Mouse (Mus musculus) thymus, postnatal 0 days (tissue): ENCODE results near the gene Glrx5. TPM values are rescaled to one million over a fixed set of nuclear protein-coding genes. Genes with fewer than 3 reads are reported as not detected.

Experiments used
- DNase-seq: peaks from one replicate; pipeline ENCODE4 v3.0.0-alpha.2; 2015; ENCODE audit warnings: low spot score
- polyA plus RNA-seq: library from polyadenylated mRNA; unstranded; fragments of >200 nt; fragmentation: Nextera tagmentation; extraction: Ambion mirVana; gene quantifications from 2 replicates; pipeline ENCODE4 v1.2.1, GENCODE M21; 2015

Gene Glrx5
- polyA plus RNA-seq = 153 and 160 TPM in 2 replicates

DNA sequence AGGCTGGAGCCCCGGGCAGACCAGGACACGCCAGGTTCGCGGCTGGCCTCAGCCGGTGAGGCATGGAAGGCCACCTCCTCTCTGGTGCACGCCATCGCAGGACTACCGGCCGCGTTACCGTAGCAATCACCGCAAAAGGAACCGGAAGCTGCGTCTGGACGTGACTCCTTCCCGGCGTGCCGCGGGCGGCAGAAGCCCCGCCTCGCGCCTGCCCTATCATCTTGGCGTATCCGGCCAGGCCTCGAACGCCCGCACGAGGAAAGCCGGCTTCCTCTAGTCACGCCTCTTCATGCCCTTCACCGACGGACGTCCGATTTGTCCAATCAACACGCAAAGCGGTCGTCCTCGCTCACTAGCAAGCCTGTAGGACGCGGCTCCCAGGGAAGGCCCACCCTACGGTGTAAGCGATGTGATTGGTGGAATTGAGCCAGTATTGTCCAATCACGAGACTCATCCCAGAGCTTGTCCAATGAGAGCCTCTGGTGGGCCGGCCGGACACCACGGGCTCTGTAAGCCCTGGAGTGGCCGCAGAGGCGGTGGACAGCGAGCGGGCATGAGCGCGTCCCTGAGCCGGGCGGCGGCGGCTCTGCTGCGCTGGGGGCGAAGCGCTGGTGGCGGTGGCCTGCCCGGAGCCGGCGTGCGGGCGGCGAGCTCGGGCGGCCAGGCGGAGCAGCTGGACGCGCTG lies at the start of gene Glrx5:
Gene Glrx5 (plus strand): TSS at position 542 of the 685 bp plus-strand sequence.
- DNase-seq = peak; percentile 100

DNA sequence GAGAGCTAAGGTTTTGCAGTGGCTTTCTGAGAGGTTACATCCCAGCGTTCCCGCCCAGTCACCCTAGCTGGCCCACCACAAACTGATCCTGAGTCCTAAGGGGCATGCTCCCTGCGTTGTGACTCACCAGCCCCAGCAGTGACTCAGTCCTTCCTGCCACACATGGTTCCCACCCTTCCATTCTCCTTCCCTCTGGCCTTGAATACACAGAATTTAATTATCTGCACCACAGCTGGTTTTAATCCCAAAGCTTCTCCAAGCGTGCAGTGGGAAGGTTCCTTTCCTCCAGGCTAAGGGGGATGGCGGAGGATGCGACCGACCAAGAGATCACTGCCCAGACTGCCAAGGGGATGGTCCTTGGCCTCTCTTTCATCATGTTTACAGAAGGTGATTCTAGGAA lies 49.0 kb upstream of the Glrx5 start:
- no peak for DNase-seq

DNA sequence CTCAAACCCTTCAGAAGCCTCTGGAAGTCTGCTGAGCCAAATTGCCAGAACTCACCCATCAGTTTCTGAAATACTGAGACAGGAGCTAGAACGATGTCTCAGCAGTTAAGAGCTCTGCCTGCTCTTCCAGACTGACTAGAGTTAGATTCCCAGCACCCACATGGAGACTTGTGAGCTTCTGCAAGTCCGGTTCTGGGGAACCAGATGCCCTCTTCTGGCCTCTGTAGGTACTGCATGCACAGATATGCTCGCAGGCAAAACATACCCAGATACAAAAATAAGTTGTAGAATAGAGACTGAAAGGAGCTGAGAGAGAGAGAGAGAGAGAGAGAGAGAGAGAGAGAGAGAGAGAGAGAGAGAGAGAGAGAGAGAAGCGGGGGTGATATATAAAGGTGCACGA lies 47.4 kb upstream of the Glrx5 start:
- no peak for DNase-seq

DNA sequence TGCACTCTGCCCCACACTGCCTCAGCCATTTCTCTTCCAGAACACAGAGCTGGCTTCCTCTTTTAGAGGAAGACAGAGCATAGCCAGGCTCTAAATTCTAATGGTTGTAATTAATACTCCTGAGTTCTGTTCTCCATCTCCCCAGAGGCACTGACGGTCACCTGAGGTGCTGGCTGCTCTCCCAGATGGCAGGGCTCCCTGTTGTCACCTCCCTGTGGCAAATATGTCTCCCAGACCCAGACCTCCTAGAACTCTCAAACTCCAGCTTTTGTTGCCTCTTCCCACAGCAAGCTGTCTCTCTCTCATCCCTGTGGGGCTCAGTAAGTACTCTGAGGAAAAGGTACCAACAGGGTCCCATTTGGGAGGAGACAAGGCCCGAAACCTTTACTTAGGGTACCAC lies 46.5 kb upstream of the Glrx5 start:
- DNase-seq = no peak

DNA sequence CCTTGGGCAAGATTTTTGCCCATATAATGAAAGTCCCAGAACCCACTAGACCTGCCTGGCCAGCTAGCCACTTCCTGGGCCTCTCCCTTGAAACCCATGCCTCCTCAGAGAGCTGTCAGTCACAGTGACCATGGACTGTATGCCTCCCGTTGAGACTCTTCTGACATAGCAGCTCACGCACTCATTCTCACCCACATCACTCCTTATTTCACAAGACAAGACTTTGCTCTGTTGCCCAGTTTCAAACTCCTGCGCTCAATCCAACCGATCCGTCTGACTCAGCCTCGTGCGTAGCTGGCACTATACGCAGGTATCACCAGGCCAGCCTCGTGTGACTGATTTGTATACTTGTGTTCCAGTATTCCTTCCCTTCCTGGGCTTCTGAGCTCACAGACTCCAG lies 45.7 kb upstream of the Glrx5 start:
- no peak for DNase-seq

DNA sequence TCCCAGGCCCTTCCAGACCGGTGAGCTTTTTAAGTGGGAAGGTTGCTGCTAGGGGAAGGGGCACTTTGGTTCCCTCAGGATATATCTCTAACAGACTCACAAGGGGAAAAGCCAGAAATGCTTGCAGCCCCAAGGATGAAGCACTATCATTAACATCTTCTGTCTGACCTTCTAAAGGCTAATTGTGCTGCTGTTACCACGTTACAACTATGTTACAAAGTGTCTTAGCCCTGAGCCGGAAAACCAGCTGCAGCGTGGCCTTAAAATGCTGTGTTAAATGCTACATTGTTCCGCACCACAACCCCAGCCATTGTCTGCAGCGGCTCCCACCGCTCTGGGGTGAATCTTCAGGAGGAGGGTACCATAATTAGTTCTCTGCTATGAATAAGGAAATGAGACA lies 44.6 kb upstream of the Glrx5 start:
- no peak for DNase-seq

DNA sequence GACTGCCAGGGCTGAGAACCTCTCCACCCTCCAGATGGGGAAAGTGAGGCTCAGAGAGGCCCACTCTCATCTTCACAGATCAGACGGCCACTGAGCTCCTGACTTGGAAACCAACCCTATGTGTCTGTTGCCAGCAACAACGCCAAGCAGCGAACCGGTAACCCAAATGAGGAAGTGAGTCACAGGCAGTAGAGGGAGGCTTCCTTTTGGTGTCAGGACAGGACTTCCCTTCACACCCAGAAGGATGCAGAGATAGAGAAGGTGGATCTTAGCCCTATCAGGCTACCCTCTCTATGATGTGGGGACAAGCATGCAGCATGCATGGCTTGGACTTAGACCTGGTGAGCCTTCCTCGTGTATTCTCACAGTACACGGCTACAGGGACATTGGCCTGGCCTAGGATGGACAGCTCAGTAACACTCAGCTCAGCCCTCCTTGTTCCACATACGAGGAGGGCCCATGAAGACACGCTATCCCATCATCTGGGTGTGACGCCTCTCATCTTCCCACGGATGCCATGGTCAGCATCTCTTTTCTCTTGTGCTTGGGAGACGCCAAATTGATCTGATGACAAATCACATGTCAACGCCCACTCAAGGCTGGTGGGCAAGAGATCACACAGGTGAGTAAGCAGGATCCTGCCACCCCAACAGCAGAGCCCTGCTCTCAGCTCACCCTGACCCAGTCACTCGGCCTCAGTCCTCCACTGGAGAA lies 41.6 kb upstream of the Glrx5 start:
- no peak for DNase-seq

DNA sequence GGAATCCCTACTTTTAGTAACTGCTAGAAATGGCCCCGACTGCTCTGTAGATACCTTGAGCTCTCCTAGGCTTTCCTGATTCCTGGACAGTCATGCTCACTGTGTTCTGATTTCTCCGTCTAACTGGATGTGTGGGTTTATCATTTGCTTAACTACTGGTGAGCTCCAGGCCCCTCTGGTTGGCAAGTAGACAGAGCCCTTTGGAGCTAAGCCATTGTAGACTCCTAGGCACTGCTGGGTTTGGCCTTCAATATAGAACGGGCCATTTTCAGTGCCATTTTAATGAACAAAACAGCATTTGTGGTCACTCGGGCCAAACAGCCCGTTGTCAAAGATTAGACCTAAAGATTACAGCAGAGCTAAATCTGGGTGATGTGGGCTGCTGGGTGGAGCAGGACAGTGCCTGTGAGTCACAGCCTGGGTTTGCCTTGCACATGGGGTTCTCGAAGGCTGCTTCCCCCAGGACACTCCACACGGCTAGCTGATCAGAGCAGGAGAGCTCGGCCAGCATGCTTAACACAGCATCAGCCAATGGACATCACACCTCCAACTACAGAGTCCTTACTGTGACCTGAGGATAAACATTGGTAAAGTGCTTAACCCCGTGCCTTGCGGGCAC lies 40.3 kb upstream of the Glrx5 start:
- no peak for DNase-seq

DNA sequence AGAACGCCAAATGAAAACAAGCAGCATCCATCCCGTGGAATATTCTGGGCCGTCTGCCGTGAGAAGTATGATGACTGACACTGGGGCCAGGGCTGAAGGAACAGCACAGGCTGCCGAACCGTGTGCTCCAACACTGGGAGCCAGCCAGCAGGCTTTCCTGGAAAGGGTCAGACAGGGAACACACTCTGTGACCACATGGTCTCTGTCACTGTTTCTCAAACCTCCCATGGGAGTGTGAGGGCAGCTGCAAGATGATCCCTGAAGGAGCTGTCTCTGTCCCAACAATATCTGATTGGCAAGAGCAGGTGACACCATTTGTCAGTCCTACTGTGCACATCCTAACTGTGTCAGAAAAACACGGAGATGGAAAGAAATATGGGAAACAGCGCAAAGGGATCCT lies 39.6 kb upstream of the Glrx5 start:
- no peak for DNase-seq

DNA sequence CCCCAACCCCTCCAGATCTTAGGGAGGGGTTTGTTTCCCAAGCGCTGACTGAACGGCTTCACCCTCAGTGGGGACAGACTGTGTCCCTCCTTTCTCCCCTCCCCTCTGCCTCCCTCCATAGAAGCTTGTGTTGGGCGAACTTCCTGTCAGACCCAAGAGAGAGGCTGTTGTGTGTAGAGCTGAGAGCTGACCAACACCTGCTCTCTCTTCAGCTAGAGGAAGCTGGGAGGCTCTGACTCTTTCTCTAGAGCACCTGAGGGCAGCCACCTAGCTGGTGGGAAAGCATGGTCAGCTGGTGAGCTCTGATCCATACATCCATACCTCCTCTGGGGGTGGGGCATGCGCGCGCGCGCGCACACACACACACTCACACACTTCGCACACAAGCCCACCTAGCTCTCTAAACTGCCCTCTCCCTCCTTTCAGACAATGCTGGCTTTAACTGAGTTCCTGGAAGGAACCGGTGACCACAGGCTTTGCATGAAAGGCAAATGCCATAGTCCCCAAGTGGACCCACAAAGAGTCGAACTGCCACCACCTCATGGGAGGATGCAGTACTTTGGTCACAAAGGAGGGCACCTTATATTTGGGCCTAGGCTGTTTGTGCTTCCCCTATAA lies 37.1 kb upstream of the Glrx5 start:
- DNase-seq = no peak

DNA sequence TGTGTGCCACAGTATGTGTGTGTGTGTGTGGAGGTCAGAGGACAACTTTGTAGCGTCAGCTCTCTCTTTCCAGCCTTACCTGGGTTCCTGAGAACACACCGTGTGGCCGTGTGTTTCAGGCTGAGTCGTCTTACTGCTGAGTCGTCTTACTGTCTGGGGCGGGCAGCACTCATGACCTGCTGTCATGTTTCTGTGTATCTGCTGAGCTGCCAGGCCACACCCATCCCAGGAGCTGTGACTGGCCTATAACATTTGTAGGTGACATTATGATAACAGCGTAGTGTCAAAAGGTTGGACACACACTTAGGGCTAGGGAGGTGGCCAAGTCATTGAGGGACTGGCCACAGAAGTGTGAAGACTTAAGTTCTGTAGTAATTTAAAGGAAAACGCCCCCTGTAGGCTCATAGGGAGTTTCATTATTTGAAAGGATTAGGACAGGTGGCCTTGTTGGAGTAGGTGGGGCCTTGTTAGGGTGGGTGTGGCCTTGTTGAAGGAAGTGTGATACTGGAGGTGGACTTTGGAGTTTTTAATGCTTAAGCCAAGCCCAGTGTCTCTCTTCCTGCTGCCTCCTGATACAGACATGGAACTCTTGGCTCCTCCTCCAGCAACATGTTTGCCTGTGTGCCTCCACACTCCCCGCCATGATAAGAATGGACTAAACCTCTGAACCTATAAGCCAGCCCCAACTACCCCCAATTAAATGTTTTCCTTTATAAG lies 36.3 kb upstream of the Glrx5 start:
- no peak for DNase-seq

DNA sequence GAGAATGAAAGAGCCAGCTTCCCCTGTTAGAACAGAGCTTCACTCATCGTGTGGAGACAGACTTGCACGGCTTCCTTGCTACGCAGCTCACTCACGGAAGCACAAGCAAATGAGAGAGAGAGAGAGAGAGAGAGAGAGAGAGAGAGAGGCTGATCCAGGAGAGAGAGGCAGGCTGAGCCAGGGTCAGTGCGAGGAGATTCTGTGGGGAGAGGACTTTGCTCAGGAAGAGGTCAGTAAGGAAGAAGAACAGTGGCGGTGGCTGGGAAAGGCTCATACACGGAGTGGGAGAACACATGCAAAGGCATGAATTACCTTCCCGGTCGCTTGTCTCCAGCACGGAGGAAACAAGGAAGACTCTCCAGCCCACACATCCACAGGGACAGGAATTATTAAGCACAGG lies 35.3 kb upstream of the Glrx5 start:
- DNase-seq = no peak

DNA sequence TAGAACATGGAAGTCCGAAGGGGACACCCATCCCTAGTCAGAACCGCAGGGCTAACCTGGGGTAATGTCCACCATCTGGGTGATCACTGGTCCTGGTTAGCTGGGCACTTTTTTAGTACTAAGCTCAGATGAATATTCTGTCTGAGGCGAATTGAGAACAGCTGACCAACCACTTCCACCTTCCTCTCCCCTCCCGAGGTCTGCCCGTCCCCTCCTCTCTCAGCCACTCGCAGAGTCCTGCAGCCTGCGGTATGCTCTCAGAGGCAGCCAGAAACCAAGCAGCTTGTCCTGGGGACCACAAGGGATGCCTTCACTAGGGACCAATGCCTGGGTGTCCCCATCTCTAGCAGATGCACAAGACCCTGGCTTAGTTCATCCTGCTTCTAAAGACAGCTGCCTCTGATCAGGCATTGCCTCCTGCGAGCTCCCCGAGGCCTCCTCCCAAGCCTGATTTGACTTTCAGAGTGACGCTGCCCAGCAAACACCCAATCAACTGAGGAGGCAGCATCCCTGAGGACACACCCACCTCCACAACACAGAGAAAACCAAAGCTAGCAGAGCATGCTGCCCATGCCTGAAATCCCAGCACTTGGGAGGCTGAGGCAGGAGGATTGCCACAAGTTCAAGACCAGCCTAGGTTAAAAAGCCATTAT lies 34.7 kb upstream of the Glrx5 start:
- peak; percentile 61 for DNase-seq

DNA sequence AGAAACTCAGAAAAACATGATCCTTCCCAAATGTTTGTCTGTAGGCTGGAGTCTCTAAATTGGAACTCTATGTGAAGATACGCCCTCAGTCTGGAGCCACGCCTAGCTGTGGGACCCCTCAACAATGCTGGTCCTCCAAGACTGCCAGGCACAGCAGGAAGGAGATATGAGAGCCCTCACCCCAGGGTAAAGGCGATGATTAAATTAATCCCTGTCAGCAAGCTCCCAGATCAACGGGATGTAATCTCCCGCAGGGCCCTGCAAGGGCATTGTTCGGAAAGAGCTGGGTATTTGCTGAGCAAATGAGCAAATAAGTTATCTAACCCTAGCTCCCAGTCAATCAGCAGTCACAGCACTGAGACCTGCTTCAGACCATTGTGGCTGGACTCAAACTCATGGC lies 33.9 kb upstream of the Glrx5 start:
- no peak for DNase-seq

DNA sequence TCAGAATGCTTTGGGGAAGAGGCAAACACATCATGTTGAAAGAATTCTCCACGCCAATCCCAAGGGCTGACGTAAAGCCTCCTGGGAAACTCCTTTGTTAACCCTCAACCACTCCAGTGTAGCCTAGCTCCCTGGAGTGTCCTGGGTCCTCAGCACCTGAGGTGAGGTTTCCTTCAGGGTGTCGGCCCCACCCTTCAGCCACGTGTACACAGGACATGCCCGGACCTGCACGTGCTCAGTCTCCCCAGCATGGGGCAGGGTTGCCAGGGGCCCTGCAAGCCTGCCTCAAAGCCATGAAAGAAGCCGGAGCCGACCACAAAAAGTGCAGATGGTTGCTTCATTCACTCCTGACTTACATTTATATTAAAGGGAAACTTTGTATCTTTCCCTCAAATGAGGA lies 33.3 kb upstream of the Glrx5 start:
- DNase-seq = peak; percentile 65

DNA sequence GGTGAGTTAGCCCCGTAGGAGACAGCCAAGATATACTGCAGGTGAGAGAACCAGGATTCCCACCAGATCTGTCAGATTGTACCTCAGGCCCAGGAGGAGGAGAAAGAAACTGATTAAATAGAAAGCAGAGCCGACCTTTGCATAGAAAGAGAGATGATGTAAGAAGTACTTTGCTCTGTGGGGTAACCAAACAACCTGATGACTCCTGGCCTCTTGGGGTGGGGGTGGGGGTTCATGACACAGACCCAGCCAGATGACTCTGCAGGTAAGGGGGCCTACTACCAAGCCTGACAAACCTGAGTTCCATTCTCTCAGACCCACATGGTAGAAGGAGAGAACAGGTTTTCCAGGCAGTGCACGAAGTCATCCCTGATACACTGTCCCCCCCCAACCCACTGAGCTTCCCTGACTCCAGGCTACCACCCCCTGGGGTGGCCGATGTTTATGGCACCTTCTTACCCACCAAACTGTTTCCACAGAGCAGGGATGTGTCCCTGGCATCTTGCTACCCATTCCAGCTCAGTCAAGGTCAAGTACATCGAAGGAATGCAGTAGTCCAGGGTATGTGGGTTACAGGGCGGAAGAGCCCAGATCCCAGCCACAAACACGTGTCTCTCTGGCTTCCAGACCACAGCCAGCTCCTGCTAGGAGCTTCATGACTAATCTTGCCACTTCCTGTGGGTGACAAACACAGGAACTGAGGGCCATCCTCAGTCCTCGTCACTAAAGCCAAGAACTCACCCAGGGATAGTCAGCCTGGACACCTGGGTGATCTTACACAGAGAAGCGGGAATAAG lies 31.8 kb upstream of the Glrx5 start:
- DNase-seq = peak; percentile 43

DNA sequence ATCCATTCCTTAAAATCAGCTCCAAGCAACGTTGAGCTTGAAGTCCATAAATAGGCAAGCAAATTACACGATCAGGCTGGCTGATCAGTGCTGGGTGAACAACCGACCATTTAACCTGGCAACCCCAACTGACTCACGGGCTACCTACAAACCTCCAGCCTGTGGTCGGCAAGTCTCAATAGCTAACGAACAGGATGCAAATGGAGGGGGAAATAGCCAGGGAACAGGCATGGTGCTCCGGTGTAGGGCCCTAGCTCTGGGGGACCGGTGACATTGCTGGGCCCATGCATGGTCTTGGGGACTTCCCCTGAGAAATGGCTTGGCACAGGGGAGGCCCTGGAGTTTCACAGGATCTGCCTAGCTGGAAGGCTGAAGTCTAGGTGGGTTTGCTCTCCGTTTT lies 31.2 kb upstream of the Glrx5 start:
- no peak for DNase-seq

DNA sequence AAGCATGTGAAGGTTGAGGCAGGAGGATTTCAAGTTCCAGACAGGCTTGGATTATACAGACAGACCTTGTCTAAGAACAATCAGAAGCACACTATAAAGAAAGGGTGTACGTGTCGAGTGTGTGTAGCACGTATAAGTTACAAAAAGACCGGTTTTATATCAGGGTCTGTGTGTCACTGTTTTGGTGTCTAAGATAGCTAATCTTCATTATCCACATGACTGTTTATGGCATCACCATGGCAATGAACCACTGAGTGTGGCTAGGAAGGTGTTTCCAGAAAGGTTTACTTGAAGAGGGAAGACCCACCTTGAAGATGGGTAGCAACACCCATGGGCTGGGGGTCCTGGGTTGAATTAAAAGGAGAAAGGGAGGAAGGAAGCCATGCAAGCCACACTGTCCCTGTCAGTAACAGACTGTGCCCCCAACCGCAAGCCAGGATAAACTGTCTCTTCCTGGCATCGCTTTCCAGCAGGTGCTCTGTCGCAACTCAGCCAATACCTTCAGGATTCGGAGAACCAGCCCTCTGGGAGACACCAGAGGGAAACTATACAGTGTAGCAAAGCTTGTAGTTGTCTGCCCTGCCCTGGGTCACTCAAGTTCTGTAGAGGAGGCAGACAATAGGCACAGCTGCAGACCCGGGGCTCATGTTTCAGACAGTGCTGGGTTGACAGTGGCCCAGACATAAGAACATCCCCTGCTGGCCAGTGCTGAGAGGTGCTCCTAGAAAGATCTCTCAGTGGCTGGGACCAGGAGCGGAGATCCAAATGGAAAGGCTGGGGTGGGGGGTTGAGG lies 30.0 kb upstream of the Glrx5 start:
- DNase-seq = peak; percentile 37

DNA sequence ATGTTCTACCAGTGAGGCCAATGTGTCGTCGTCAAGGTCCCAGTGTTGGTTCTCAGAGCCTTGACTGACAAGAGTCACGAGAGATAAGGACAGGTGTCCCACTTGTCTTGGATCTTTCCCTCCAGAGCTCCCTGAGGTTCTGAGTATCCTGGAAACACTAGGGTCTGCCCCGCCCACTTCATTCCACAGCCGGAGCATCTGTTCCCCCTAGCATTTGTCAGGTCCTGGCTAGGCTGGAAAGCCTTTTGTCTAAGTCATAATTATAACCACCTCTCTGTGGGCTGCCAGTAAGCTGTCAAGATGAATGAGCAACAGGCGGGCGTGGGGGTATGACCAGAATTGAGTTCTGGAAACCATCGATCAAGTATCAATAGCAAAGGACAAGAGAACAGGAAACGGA lies 29.3 kb upstream of the Glrx5 start:
- no peak for DNase-seq
